Mouse (Mus musculus): ENCODE measurements around the gene Tshz2. TPM values are rescaled to one million over a fixed set of nuclear protein-coding genes. Genes with fewer than 3 reads are reported as not detected.
A peak's percentile ranks its signal among the peaks of the same experiment; 100 is the strongest.

Tshz2 gene
- polyA plus RNA-seq, 1 experiment from 2014 or later = 50.4 TPM

DNA sequence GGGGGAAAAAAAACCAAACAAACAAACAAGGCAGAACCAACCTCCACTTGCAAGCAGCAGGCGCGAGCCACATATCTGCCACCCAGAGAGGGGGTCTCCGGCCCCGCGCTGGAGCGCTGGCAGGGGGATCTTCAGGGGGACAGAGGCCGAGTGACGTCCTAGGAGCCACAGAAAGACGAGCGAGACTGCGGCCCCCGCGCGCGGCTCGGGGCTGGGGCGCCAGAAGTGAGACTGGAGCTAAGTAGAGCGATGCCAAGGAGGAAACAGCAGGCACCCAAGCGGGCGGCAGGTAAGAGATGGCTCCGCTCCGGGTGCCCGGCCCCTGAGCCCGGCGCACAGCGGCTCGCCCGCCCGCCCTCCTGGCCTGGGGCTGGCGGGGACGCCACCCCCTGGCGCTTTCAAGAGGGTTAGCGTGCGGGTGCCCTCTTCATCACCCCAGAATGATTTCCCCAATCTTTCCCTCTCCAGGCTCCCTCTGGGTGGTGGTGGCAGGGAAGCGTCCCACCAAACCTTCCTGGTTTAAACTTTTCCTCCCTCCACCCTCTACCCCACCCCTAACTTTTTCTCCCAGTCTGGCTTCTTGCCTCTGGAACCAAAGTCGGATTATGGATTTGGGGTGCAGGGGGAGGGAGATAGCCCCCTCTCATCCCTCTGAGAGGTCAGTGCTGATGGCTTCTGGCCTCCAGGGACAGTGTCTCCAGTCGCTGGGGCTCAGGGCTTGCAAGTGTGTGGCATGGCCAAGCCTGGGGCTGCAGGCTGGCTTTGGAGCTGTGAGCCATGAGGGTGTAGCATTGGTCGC is 877 bp downstream of the Tshz2 start:
- ATAC-seq (ENCODE audit: low FRiP score) = peak; percentile 43; the same call in 1 of the 2 replicates
- Histone ChIP-seq H3K4me2 (peak overlapping the region; percentile 82), H3K4me3 (replicated peaks) (peak overlapping the region; percentile 80), H3K4me1 (peaks cover 44% of the 10 kb centered on the region), H3K9ac (replicated peaks) (peak overlapping the region; percentile 89), H3K9me3 (replicated peaks) (no peaks in the 10 kb centered on the region), H3K27me3 (replicated peaks) (no peaks in the 10 kb centered on the region), H3K36me3 (no peaks in the 10 kb centered on the region), H3K27ac (replicated peaks) (peak overlapping the region; percentile 90)
- WGBS = under 1% methylated on average over 36 of the region's 38 CpGs

DNA sequence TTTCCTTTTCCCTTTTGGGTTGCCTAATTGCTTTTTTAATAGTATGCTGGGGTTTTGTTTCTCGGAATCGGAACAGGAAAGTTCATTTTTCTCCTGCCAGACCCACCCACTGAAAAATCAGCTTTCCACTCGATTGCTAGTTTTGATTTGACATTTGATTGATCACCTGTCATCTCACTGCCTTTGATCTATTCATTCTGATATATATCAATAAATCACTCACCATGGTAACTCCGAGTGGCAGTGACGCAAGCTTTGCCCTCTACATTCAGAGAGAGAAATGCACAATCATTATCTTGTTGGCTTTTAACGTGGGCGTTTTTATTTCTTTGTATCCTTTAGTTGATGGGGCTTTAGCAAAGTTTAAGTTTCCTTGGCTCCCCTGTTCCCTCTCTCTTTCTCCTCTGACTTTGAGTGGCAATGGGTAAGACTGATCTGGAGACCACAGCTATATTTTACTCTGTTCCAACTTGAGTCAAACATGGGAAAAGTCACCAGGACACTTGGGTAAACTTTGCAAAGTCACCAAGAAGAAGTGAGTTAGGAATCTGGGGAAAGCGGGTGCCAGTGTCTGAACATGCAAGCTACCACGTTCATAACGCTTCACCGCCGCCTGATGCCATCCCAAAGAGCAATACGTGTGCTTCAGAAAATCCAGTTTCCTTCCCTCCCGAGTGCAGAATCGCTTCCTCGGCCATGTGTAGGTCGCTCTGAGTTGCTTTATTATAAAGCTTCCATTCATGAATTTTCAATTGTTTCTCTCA is 2.0 kb downstream of the Tshz2 start:
- Histone ChIP-seq H3K27me3 (replicated peaks) (no peaks in the 10 kb centered on the region), H3K9ac (replicated peaks) (peak overlapping the region; percentile 89), H3K4me2 (peak overlapping the region; percentile 82), H3K9me3 (replicated peaks) (no peaks in the 10 kb centered on the region), H3K4me3 (replicated peaks) (peak overlapping the region; percentile 80), H3K36me3 (no peaks in the 10 kb centered on the region), H3K4me1 (peaks cover 49% of the 10 kb centered on the region), H3K27ac (replicated peaks) (peak overlapping the region; percentile 90)
- ATAC-seq (ENCODE audit: low FRiP score) = no peak
- 8% methylated on average over 17 of the region's 17 CpGs for WGBS

- H3K9ac ChIP-seq (replicated peaks) = peak overlapping the region; percentile 89
- no peaks in the 10 kb centered on the region for H3K36me3 ChIP-seq
- H3K9me3 ChIP-seq (replicated peaks) = no peaks in the 10 kb centered on the region
- H3K4me2 ChIP-seq = peak overlapping the region; percentile 82
- WGBS = 8% methylated on average over 7 of the region's 7 CpGs
- ATAC-seq (ENCODE audit: low FRiP score) = no peak
- H3K27me3 ChIP-seq (replicated peaks) = no peaks in the 10 kb centered on the region
- peak overlapping the region; percentile 90 for H3K27ac ChIP-seq (replicated peaks)
- H3K4me3 ChIP-seq (replicated peaks) = peak overlapping the region; percentile 80
- H3K4me1 ChIP-seq = peaks cover 53% of the 10 kb centered on the region
Measured at GRCm38 (mm10) chr2:169635428-169635827, 2.6 kb downstream of the Tshz2 start.

DNA sequence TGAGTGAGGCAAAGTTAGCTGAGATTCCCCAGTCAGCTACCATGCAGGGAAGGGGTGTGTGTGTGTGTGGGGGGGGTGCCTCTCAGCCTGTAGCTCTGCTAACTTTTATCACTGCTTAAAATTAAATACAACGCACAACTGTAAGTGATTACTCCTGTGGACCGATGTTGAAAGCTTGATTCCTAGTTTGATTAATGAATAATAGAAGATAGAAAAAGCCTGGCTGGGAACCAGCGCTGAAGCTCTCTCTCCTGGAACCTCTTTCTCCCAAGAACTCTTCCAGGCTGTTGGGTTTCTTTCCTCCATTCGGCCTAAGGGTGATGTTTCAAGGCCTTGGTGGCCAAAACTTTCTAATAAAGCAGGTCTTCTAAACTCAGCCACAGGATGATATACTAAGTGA is 3.6 kb downstream of the Tshz2 start:
- 46% methylated on average over 4 of the region's 4 CpGs for WGBS
- H3K4me2 ChIP-seq = peak overlapping the region; percentile 82
- H3K9ac ChIP-seq (replicated peaks) = peak overlapping the region; percentile 38
- ATAC-seq (ENCODE audit: low FRiP score) = no peak
- H3K36me3 ChIP-seq = no peaks in the 10 kb centered on the region
- peak overlapping the region; percentile 80 for H3K4me3 ChIP-seq (replicated peaks)
- H3K27ac ChIP-seq (replicated peaks) = peak overlapping the region; percentile 90
- H3K9me3 ChIP-seq (replicated peaks) = no peaks in the 10 kb centered on the region
- no peaks in the 10 kb centered on the region for H3K27me3 ChIP-seq (replicated peaks)
- peaks cover 61% of the 10 kb centered on the region for H3K4me1 ChIP-seq

GRCm38 (mm10) chr2:169641547-169641946 is 8.7 kb downstream of the Tshz2 start:
- no peak for ATAC-seq (ENCODE audit: low FRiP score)
- no peaks in the 10 kb centered on the region for H3K9me3 ChIP-seq (replicated peaks)
- no peaks in the 10 kb centered on the region for H3K36me3 ChIP-seq
- no peak overlapping the region for H3K4me3 ChIP-seq (replicated peaks)
- H3K4me1 ChIP-seq = peaks cover 45% of the 10 kb centered on the region
- no peaks in the 10 kb centered on the region for H3K27me3 ChIP-seq (replicated peaks)
- 40% methylated on average over 14 of the region's 14 CpGs for WGBS
- H3K4me2 ChIP-seq = peak overlapping the region; percentile 40
- 0 out of 2 replicates have a peak overlapping the region, but pooled peaks have one; percentile 6 for H3K27ac ChIP-seq (replicated peaks)
- H3K9ac ChIP-seq (replicated peaks) = no peak overlapping the region

DNA sequence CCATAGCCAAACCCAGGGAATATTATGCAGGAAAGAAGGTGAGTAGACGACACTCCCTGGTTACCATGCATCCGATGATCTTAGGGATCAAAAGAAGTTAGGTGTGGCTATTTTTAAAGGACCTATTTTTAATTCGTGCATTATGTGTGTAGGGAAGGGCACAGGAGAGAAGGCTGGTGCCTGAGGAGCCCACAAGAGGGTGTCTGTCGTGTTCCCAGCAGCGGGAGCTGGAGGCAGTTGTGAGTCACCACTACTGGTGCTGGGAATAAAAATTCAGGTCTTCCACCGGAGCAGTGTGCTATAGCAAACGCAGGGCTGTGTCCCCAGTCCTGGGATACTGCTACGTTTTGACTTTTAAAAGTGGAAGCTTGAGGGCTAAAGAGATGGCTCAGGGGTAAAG is 9.6 kb downstream of the Tshz2 start:
- no peak overlapping the region for H3K4me3 ChIP-seq (replicated peaks)

GRCm38 (mm10) chr2:169647091-169647490 is 14.3 kb downstream of the Tshz2 start:
- peaks cover 10% of the 10 kb centered on the region; the same call in 1 of the 2 replicates for H3K4me1 ChIP-seq
- no peak for ATAC-seq (ENCODE audit: low FRiP score)
- no peak overlapping the region for H3K4me2 ChIP-seq
- no peaks in the 10 kb centered on the region for H3K27me3 ChIP-seq (replicated peaks)
- H3K27ac ChIP-seq (replicated peaks) = no peak overlapping the region
- no peaks in the 10 kb centered on the region for H3K36me3 ChIP-seq
- no peaks in the 10 kb centered on the region for H3K9me3 ChIP-seq (replicated peaks)
- no peak overlapping the region for H3K4me3 ChIP-seq (replicated peaks)
- 66% methylated on average over 7 of the region's 7 CpGs for WGBS
- no peak overlapping the region for H3K9ac ChIP-seq (replicated peaks)

More for the DNA sequence above, 9.6 kb downstream of the Tshz2 start:
- H3K4me2 ChIP-seq = no peak overlapping the region
- ATAC-seq (ENCODE audit: low FRiP score) = no peak
- no peaks in the 10 kb centered on the region for H3K36me3 ChIP-seq
- WGBS = 82% methylated on average over 8 of the region's 8 CpGs
- H3K27ac ChIP-seq (replicated peaks) = no peak overlapping the region
- H3K9ac ChIP-seq (replicated peaks) = no peak overlapping the region
- no peaks in the 10 kb centered on the region for H3K27me3 ChIP-seq (replicated peaks)
- H3K9me3 ChIP-seq (replicated peaks) = no peaks in the 10 kb centered on the region
- peaks cover 42% of the 10 kb centered on the region for H3K4me1 ChIP-seq

DNA sequence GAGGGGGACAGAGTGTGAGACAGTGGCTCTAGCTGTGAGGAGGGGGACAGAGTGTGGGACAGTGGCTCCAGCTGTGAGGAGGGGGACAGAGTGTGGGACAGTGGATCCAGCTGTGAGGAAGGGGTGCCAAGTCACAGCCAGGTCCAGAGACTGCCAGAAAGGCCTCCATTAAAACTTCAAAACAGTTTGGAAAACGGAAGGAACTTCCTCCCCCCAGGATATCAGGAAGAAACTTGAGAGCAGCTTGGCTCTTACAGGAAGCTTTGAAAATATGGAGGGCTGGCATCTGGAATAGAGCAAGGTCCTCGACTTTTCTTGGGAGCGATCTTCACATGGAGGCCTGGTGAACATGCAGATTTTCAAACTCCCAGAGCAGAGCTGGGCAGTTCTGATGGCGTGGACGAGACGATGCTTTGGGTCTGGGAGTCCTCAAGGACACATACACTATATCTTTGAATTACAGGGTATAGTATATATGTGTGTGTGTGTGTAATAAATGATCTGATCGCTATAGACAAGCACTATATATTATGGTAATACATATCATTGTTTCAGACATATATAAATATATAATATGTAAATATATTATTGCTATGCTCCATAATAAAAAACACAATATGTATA is 16.6 kb downstream of the Tshz2 start:
- Histone ChIP-seq H3K4me2 (no peak overlapping the region), H3K4me3 (replicated peaks) (no peak overlapping the region), H3K36me3 (no peaks in the 10 kb centered on the region), H3K27ac (replicated peaks) (no peak overlapping the region), H3K9me3 (replicated peaks) (no peaks in the 10 kb centered on the region), H3K27me3 (replicated peaks) (no peaks in the 10 kb centered on the region), H3K9ac (replicated peaks) (no peak overlapping the region), H3K4me1 (peaks cover 10% of the 10 kb centered on the region; the same call in 1 of the 2 replicates)
- WGBS = 76% methylated on average over 7 of the region's 7 CpGs
- no peak for ATAC-seq (ENCODE audit: low FRiP score)

DNA sequence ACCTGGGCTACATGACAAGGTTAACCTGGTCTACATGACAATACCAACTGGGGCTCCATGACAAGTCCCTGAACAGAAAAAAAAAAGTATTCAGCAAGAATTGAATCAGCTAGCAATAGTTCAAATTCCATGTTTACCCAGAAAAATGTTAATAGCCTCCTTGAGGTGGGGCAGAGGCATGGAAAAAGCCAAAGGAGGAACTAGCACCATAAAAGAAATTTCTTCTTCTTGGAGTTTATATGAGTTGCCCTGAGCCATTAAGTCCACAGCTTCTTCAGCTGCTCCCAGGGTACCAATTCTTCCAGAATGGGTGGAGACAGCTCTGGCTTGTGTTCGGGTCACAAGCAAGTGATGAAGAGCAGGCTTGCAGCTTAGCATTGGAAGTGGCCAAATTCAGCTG is 20.5 kb downstream of the Tshz2 start:
- Histone ChIP-seq H3K9me3 (replicated peaks) (no peaks in the 10 kb centered on the region), H3K4me1 (peaks cover 17% of the 10 kb centered on the region), H3K27ac (replicated peaks) (no peak overlapping the region), H3K4me2 (no peak overlapping the region), H3K27me3 (replicated peaks) (no peaks in the 10 kb centered on the region), H3K9ac (replicated peaks) (no peak overlapping the region), H3K4me3 (replicated peaks) (no peak overlapping the region), H3K36me3 (no peaks in the 10 kb centered on the region)
- 67% methylated on average over 1 of the region's 1 CpGs for WGBS
- ATAC-seq (ENCODE audit: low FRiP score) = no peak

GRCm38 (mm10) chr2:169663792-169664191 is 31.0 kb downstream of the Tshz2 start:
- no peak overlapping the region for H3K4me3 ChIP-seq (replicated peaks)
- peaks cover 56% of the 10 kb centered on the region for H3K4me1 ChIP-seq
- no peak overlapping the region for H3K4me2 ChIP-seq
- H3K27ac ChIP-seq (replicated peaks) = peak overlapping the region; percentile 70
- no peaks in the 10 kb centered on the region for H3K9me3 ChIP-seq (replicated peaks)
- ATAC-seq (ENCODE audit: low FRiP score) = no peak
- H3K27me3 ChIP-seq (replicated peaks) = no peaks in the 10 kb centered on the region
- no peak overlapping the region for H3K9ac ChIP-seq (replicated peaks)
- 46% methylated on average over 8 of the region's 8 CpGs for WGBS
- no peaks in the 10 kb centered on the region for H3K36me3 ChIP-seq

DNA sequence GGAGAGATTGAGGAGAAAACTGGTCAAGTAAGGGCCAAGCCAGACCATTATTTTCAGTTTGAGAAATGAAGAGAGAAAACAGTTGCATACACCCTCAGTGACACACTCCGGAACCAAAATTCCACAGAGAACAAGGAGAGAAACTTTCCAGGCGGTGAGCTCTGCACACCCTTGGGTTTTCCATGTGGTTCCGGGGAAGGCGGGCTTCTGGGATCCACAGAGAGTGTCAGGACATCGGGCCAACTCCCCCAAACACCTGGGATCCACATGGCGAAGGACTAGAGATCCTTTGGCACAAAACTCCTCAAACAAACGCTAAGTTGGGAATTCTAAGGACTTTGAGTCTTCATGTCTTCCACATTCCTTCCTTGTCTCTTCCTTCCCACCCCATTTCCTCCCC is 38.5 kb downstream of the Tshz2 start:
- ATAC-seq (ENCODE audit: low FRiP score) = no peak
- Histone ChIP-seq H3K4me3 (replicated peaks) (no peak overlapping the region), H3K27ac (replicated peaks) (no peak overlapping the region), H3K9ac (replicated peaks) (no peak overlapping the region), H3K9me3 (replicated peaks) (no peaks in the 10 kb centered on the region), H3K4me1 (peaks cover 36% of the 10 kb centered on the region), H3K4me2 (no peak overlapping the region), H3K36me3 (no peaks in the 10 kb centered on the region), H3K27me3 (replicated peaks) (no peaks in the 10 kb centered on the region)
- WGBS = 91% methylated on average over 7 of the region's 7 CpGs
